Mouse (Mus musculus): Measurements from ENCODE around the gene Cabp1.
"Not testable (repeated sequence)": the region's sequence is repeated elsewhere in the genome, so short reads cannot be mapped to it uniquely, and the experiment has no call there.

Cabp1 gene

DNA sequence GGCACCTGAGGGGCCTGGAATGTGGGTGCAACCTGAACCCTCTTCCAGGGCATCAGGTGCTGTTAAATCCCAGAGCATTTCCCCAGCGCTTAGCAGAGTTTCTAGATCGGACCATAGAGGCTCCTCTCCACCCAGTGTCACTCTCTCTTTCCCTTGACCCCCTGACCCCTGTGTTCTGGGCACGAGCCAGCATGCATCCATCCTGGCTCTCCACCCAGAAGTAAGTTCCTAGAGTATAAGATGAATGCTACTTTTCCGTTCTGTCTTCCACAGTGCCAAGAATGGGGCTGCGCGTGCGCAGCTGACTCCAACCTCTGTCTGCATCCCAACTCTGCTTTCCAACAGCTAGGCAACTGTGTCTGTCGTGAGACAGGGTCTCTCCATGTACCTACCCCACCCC lies 24.0 kb downstream of the Cabp1 start:
- DNase-seq = peak; percentile 71

DNA sequence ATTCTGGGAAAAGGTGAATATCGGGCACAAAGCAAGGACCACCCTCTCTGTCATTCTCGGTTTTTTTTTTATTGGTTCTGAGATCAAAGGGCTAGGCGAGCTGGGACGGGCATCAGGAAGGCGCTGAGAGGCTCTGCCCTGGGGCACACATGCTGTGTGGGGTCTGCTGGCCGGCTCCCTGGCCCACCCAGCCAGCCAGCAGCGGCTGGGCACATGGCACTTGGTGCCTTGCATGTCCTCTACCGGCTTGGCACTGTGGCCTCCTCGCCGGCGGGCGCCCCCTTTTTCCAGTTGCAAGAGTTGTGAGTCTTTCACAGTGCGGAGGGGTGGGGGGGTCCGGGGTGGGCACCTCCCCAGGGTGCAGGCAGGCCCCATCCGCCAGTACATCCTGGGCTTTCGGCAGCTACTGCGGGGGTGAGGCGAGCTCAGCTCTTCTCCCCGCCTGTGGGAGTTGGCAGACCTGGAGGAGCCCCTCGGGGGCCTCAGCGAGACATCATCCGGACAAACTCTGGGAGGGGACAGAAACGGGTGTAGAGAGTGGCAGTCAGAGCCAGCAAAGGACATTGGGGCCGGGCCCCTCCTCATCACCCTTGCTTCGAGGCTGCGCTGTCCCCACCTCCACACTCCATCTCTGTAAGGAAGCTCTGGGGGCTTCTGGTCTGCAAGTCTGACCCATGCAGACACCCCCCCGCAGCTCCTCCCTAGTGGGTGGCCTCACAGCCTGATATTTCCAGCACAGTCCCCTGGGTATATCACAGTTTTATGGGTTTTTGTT lies 25.4 kb downstream of the Cabp1 start:
- DNase-seq = no peak

- no peak for DNase-seq
These were observed 26.8 kb downstream of the Cabp1 start for GRCm38 (mm10) chr5:115167396-115167795.

DNA sequence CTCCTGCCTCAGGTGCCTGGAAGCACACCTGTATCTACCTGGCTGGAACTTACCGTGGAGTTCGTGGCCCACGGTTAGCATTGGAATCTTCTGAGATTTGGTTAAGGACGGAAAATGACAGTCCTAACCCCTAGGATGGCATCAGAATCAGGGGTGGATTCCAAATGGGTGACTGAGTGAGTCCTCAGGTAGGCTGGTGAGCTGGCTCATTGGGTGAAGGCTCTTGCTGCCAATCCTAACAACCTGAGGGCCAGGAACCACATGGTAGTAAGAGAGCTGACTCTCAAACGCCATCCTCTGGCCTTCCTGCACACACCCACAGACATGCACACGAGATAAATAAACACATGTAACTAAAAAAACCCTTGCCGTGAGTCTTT lies 27.4 kb downstream of the Cabp1 start:
- DNase-seq = no peak

- DNase-seq = peak; percentile 72
These were observed 28.0 kb downstream of the Cabp1 start for GRCm38 (mm10) chr5:115165895-115166814.

DNA sequence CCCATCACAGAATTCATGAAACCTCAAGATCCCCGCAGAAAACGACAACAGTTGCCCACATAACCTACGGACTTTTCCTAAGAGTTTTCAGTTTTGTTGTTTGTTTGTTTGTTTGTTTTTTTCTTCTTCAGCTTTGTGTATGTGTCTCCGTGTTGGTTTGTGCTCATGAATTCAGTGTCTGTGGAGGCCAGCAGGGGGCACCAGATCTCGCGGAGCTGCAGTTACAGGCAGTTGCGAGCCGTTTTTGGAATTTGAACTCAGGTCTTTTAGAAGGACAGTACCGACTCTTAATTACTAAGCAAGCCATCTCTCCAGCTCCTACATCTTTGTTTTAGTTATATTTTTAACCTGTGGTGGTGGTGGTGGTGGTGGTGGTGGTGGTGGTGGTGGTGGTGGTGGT lies 28.8 kb downstream of the Cabp1 start:
- no peak for DNase-seq

DNA sequence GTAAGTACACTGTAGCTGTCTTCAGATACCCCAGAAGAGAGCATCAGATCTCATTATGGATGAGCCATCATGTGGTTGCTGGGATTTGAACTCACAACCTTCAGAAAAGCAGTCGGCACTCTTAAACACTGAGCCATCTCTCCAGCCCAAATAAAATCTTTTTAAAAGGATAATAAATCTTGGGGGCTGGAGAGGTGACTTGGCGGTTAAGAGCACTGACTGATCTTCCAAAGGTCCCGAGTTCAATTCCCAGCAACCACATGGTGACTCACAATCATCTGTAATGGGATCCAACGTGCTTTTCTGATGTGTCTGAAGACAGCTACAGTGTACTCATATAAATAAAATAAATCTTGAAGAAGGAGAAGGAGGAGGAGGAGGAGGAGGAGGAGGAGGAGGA lies 29.7 kb downstream of the Cabp1 start:
- DNase-seq = not testable (repeated sequence)

GRCm38 (mm10) chr5:115163563-115163962 lies 30.6 kb downstream of the Cabp1 start:
- peak; percentile 76 for DNase-seq

DNA sequence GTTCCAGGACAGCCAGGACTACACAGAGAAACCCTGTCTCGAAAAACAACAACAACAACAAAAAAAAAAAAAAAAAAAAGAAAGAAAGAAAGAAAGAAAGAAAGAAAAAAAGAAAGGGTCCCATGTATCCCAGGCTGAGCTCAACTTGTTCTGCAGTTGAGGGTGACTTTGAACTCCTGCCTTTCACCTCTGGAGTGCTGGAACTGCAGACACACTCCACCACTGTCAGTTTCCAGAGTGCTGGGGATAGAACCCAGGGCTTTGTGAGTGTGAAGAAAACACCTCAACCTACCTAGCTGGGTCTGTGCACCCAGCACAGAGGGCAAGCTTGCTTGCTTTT lies 32.3 kb downstream of the Cabp1 start:
- DNase-seq = not testable (repeated sequence)

GRCm38 (mm10) chr5:115161064-115161939 lies 32.9 kb downstream of the Cabp1 start:
- peak; percentile 56 for DNase-seq

- DNase-seq = no peak
These were observed 33.5 kb downstream of the Cabp1 start for GRCm38 (mm10) chr5:115160655-115161054.

DNA sequence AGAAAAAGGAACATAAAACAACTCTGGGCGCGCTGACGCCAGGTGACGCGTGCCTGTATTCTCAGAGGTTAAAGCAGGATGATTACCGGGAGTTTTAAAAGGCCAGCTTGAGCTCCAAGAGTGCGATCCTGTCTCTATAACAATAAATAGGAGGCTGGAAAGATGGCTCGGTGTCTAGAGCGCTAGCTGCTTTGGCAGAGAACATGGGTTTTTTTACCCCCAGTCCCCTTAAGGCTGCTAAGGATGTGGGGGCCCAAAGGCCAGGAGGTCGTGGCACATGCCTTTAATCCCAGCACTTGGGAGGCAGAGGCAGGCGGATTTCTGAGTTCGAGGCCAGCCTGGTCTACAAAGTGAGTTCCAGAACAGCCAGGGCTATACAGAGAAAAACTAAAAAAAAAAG lies 35.0 kb downstream of the Cabp1 start:
- DNase-seq = no peak

DNA sequence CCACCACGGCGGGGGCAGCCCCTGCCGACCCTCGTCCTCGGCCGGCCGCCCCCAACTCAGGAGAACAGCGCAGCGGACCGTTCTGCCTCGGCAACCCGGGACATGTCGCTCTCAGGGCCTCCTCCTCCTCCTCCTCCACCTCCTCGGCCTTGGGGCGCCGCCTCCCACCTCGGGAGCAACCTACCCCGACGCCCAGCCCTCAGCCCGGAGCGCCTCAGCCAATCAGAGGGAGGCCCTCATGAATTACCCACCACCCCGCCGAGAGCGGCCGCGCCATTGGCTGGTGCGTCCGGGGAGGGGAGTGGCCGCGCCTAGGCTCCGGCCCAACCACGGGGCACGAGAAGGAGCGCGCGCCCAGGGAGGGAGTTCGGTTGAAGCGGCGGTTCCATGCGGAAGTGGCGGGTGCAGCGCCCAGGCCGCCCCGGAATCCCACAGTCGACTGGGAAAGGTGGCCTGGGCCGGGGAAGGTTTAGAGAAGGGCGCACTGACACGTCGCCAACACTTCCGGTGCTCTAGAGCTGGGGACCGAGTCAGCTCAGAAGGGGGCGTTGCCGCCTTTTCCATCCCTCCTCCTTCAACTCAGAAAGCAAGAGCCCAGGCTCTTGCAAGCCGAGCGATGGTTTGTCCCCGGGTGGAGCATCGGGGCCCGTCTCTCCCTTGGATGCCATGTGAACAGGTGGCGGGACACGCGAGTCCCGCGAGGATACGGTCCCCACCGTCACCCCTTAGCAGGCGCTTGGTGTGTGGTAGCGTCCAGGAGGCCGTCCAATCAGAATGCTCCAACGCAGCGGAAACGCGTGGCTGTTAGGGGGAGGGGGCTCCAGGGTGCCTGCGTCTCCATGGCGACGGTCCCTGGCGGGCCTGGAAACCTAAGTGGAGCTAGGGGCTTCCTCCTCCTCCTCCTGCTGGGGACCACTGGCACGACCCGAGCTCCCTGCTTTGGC lies 35.9 kb downstream of the Cabp1 start, which contains the start of gene Mlec:
TSS of gene Mlec (minus strand) at position 140 of the 944 bp plus-strand sequence.
- peak; percentile 99 for DNase-seq

- no peak for DNase-seq
These were observed 37.1 kb downstream of the Cabp1 start for GRCm38 (mm10) chr5:115156933-115157589.

GRCm38 (mm10) chr5:115156401-115156800 lies 37.8 kb downstream of the Cabp1 start:
- no peak for DNase-seq

DNA sequence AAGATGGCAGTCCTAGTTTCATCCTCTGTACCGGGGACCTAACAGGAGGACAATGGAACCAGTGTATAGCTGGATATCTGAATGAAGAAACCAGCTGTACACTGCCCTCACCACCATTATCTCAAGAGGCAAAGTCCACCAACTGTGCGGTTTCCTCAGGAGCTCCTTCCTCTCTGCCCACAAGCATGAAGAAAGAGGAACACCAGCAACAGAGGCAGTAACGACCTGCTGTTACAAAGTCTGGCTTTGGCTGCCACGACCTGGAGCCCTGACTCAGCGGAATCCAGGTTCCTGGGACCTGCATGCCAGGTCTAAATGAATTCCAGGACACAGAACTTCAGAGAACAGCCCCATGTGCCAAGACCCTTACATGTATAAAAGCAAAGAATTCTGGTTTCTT lies 38.4 kb downstream of the Cabp1 start:
- DNase-seq = peak; percentile 80

DNA sequence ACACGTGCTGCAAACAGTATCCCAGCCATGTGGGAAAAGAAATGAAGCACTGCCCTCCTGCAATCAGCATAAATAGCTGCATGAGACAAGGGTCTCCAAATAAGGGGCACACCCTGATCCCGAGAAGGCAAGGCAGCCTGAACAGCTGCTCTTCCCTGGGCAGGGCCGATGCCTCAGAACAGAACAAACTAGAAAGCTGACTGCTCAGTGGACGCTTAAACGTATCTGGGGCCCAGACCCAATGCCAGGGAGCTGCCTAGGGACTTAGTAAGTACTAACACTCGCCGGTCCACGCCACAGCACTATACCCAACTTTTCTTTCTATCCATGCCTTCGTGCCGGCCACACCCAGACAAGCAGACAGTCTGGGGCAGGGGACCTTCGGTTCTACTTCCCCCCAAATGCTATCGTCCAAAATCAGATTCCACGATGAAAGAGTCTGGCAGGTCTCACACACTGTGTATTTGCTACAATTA lies 39.0 kb downstream of the Cabp1 start:
- no peak for DNase-seq

- DNase-seq = no peak
These were observed 41.8 kb downstream of the Cabp1 start for GRCm38 (mm10) chr5:115152132-115152956.

DNA sequence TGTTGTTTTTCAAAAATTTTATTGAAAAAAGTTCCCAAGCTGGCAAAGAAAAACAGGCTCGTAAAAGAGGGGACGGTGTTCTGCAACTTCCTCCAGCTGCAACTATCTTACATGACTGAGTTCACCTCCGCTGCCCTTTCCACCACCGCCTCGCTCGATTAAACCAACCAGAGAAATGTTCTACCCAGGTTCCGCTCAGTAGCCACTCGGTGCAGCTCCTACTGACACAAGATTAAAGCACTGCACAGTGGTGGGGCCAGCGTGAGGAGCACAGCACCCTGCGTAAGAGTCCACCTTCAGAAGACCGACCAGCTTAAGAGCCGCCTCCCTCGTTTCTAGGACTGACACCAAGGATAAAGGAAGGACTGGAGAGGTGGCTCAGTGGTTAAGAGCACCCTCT lies 42.7 kb downstream of the Cabp1 start:
- DNase-seq = peak; percentile 68

DNA sequence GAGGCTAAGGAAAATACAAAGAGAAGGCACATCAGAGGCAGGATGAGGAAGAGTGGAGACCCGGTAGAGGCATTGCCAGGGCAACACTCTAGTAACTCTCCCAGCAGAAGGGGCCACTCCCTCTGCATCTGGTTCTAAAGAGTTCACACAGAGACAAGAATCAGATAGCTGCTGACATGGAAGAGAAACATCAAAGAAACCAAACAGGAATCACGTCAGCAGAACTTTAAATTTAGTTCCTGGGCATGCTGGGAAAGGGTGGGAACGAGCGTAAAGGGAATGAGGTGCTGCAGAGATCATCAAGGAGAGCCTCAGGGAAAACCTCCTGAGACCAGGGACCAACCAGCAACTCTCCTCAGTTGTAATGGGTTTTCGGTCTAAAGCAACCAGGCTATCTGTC lies 43.2 kb downstream of the Cabp1 start:
- no peak for DNase-seq

Data from kidney, postnatal 14 days (tissue).